Mouse (Mus musculus) ovary, postnatal 36 days (tissue): Measurements from ENCODE around the gene Appbp2.

Experiments
- DNase-seq: peaks from one replicate; pipeline ENCODE4 v3.0.0; 2022; ENCODE audit warnings: low spot score, mixed read lengths

The Appbp2 gene

DNA sequence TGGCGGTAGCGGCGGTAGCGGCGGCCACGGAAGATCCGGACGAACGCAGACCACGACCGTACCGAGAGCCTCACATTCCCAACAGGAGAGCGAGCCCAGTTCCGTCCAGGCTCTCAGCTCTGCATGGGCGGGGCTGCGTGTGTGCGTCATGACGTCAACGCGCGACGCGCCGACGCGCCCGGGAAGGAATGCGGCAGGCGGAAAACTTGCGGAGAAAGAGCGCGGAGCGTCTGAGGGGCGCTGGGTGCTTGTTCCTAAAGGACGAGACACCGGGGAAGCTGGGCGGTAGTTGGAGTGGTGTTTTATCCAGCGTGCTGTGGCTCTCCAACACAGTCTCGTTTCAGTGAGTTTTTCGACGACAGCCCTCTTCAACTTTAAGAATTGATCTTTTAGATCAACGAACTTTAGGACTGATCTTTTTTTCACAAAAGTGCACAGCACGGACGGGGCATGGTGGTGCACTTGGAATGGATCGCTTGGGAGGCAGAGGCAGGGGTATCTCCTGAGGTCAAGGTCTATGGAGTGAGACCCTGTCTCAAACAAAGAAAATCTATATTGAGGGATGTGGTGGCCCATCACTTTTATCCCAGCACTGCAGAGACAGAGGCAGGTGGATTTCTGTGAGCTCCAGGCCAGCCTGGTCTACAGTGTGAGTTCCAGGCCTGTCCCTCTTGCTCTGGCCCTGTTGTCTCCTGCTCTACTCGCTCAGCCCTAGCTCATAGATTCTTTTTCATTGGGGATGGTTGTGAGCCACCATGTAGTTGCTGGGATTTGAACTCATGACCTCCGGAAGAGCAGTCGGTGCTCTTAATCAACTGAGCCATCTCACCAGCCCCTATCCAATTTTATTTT, at the start of gene Appbp2:
Appbp2 (minus strand) TSS at position 141 of the 852 bp plus-strand sequence.
- peak; percentile 93 for DNase-seq

DNA sequence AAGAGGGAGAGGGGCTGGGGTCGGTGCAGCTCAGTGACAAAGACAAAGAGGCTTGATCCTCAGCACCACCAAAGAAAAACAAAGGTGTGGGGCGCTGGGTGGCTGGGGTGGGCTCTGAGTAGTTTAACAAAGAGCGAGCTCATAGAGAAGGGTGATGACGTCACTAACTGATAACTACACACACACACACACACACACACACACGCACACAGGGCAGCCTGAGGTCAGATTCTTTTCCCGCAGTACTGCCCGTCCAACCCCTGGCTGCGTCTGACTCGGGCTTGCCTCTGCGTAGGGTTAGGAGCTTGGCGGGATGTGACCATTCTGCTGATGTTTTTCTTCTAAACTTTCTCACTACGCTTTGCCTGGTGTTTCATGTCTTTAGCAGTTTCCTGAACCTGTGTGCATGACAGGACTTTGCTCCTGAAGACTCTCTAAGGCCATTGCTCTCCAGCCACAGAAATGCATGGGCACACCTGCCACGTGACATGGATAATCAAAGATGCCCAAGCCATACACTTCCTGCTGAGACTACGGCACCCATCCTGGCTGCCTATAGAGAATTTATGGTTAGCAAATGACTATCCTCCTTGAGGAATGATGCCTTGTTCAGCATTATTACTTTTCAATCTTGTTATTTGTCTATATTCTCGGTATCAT, 46.4 kb upstream of the Appbp2 start:
- no peak for DNase-seq

DNA sequence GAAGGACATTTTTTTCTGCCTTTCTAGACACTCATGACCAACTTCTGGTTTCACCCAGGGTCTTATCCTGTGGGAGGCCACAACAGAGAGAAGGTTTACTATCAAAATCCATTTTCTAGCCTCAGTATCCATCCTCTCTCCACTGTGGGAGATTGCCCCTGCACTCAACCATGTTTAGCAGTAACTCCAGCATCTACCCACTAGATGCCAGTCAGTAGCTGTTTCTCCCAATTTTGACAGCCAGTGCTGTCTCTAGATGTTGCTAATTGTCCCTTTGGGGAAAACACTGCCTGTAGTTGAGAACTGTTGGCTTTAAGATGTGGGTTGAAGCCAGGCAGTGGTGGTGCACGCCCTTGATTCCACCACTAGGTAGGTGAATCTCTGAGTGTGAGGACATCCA, 43.2 kb upstream of the Appbp2 start:
- no peak for DNase-seq

DNA sequence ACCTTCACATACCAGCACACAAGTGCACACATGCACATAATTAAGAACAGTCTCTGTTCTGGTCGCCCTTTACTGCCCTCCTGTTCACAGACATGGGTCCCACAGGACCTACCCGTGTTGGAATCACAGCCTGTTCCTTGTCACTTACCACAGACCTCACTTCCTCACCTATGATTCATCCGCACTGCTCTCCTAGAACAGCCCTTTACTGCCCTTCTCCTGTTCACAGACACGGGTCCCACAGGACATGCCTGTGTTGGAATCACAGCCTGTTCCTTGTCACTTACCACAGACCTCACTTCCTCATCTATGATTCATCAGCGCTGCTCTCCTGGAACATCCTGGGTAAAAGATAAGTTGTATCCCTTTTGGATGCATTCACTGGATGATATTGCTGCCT, 42.7 kb upstream of the Appbp2 start:
- DNase-seq, result no peak

DNA sequence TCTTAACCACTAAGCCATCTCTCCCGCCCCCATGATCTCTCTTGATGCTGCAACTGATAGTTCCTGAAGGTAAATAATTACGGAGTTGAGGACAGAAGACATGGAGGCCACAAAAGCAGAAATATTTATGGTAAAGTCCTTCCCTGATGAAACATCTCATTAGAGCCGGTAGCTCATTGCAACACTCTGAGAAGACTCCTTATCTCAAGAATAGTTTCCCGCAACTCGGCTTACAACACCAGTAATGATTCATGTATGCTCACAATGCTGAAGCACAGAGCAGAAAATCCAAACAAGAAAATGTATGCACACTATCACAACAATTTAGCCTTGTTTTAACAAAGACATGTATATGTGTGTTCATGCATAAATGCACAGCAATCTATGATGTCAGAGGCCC, 40.2 kb upstream of the Appbp2 start:
- DNase-seq, result no peak

DNA sequence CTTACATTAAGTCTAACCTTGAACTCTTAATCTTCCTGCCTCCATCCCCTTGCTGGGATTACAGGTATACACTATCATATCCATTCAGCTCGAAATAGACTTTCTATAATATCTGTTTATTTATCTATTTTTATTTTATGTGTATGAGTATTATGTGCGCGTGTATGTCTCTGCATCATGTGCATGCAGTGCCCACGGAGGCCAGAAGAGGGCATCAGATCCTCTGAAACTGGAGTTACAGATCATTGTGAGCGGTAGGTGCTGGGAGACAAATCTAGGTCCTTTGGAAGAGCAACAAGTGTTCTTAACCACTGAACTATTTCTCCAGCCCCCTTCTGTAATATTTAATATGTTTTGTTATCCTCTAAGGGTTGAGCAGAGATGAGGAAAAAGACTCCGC, 38.4 kb upstream of the Appbp2 start:
- DNase-seq, result no peak

DNA sequence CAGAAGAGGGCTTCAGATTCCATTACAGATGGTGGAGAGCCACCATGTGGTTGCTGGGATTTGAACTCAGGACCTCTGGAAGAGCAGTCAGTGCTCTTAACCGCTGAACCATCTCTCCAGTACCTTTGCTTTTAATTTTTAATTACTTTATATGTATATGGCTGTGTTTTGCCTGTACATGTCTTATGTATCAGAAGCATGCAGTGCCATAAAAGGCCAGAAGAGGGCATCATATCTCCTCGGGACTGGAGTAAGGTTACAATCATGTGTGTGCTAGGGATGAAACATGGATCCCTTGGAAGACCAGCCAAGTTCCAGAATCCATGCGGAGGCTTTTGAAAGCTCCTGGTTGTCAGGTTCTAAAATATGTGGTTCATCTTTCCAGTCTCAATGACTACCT, 35.7 kb upstream of the Appbp2 start:
- no peak for DNase-seq

DNA sequence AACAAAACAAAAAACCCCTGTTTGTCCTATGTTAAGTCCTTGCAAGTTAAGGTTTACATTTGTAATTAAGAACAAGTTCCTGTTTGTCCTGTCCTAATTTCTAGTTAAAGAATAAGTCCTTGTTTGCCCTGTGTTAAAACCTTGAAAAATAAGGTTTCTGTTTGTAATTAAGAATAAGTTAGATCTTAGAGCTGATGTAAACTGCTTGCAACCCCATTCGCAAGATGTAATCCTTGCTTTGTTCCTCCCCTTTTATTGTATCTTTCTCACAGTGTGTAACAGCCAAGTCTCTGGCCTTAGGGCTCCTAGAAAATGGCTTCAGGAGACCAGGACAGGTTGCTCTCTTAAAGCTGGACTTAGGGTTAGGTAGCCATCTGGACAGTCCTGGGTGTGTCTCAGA, 32.5 kb upstream of the Appbp2 start:
- DNase-seq, result no peak

DNA sequence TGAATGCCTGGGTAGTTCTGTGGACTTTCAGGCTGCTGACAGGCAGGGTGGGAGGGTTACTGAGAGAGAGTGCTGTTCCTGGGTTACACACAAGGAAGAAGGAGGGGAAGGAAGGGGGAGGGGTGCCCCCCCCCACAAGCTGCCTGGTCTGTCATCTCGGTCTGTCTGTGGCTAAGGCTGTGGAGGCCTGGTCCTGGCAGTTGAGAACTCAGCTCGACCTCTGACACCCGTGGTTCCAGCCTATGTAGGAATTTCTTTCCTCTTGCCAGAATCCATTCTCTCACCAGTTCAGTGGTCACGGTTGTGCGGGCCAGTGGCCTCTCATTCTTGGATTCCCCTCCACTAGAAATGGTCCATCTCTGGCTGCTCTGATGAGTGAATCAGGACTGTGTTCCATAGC, 29.7 kb upstream of the Appbp2 start:
- DNase-seq, result no peak

DNA sequence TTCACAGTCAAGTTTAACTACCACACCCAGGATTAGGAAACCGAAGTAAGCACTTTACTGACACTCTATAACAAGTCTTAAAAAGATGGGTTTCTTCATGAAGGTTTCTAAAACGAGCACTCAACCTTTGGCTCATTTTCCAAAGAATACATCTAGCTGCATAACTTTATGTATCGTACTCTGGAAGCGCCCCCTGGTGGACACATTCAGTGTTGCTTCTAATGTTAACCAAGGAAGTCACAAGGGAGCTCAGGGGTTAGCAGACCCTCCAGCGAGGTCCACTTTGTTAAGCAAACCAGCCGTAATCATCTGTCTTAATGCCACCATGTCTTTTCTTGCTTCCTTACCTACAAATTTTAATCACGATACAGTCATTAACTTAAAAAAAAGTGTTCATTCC, 26.3 kb upstream of the Appbp2 start:
- peak; percentile 64 for DNase-seq

DNA sequence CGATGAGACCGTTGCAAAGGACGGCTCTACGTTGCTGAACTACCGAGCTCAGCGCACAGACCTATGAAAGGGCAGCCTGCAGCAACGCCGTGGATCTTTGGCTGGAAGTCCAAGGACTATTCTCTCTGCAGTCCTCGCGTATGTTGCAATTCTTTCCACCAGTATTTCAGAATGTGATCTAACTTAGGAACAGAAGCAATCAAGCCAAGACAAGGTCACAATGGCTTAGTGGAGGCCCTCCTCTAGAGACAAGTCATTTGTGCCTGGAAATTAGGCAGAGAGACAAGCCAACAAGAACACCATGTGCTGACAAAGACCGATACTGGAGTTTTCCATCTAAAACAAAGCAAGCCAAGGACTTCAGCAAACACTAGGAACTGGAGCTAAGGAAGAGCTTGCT, 24.0 kb upstream of the Appbp2 start:
- DNase-seq, result peak; percentile 48

DNA sequence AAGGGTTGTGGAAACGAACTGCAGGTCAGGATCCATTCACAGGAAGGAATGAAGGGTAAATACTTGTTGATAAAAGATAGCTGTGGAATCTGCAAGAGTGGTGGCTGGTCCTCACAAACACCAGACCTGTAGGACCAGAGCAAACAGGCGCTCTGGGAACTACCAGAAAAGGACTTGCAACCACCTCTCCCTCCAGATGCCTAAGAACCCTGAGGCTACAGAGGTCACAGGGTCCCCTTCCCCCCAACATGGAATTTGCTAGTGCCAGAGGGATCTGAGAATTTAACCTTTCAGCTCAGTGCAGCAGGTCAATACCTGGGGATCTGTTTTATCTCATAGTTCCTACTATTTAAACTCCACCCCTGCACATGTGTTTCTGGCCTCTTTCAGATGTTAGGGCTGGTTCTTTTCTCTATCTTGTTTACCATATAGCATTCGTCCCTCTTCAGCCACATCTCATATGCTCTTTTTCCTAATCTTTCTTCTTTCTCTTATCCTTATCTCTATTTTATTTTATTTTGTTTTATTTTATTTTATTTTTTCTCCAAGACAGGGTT, 20.6 kb upstream of the Appbp2 start:
- no peak for DNase-seq

DNA sequence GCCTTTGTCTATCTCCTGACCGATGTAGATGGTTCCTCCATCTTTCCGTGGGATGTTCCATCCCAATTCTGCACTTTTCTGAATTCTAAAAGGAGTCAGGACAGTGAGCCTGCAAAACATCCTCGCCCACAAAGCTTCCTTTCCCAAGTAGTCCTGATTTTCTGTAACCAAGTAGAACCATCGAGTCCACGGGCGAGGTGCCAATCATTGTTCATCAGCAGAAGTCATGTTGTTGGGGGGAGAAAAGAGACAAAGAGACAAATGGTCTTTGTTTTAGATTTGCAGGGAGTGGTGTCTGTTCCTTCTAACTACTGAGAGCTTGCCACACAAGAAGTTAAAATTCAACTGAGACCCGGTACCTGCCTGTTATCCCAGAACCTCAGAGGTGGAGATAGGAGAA, 18.7 kb upstream of the Appbp2 start:
- DNase-seq, result no peak

DNA sequence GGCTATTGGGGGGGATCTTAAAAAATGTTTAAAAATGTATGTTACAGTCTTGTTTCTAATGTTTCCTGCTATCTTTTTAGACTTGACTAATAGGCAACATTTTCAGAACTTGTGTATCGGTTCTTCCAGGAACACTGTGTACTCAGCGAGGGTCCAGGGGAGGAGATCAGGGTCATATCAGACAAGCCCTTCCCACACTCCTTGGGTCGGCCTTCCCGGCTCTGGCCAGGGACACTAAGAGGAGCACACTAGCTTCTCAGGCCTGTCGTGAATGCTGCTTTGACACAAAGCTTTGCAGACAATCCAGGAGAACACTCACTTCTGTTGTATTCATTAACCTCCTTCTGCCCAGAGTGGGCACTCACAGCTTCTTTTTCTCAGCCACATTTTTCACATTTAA, 18.1 kb upstream of the Appbp2 start:
- DNase-seq, result peak; percentile 52

DNA sequence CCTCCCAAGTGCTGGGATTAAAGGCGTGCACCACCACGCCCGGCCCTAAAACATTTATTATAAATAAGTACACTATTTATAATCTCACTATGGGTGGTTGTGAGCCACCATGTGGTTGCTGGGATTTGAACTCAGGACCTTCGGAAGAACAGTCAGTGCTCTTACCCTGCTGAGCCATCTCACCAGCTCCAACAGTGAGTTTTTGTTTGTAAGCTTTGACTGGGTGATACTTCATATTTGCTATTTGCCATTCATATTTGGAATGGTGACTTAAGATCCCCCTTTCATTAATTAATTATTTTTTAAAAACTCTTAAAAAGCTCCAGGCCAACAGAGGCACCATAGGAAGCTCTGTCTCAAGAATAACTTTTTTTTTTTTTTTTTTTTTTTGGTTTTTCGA, 17.0 kb upstream of the Appbp2 start:
- no peak for DNase-seq

DNA sequence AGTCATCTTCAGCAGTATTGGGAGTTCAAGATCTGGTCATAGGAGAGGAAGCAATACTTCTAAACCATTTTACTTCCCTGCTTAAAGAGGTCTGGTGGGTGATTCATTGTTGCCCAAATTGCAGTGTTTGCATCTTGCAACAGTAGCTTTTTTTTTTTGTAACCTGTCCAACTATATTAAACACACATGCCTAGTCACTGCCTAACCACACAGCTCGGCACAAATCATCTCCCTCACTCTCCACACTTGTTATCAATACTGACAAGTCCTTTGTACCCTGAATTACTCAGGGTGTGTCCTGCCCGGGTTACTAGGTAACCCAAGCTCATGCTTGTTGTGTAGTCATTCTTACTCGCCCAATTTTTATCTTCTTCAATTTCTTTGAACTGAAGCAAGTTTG, 15.5 kb upstream of the Appbp2 start:
- DNase-seq, result no peak

DNA sequence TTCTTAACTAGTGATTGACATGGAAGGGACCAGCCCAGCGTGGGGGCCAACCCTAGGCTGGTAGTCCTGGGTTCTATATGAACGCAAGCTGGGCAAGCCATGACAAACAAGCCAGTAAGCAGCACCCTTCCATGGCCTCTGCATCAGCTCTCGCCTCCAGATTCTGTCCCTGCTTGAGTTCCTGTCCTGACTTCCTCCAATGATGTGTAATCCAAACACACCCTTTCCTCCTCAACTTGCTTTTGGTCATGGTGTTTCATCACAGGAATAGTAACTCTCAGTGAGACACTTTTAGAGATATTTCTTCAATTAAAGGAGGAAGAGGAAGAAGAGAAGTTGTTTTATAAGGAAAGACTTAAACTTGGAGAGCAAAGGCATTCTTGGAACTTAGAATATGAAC, 14.4 kb upstream of the Appbp2 start:
- no peak for DNase-seq

DNA sequence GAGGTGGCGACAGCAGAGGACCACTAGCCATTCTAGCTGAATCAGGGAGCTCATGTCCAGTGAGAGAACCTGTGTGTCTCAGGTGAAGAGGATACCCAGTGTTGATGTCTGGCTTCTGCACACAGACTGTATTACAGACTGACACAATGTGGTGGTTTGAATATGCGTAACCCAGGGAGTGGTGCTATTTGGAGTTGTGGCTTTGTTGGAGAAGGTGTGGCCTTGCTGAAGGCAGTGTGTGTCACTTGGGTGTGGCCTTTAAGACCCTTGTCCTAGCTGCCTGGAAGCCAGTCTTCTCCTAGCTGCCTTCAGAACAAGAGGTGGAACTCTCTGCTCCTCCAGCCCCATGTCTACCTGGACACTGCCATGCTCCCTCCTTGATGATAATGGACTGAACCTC, 13.2 kb upstream of the Appbp2 start:
- no peak for DNase-seq

DNA sequence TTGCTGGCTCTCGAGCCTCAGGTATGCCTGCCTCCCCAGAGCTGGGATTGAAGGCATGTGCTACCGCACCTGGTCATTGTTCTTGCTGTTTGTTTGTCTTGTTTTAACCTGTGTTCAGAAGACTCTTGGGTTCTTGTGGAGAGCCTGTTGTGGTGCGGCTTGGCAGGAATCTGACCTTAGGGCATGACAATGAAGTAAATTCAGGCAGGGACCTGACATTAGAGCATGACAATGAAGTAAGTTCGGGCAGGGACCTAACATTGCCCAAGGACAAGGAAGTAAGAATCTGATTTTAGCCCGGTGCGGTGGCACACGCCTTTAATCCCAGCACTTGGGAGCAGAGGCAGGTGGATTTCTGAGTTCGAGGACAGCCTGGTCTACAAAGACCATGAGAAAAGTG, 6.3 kb upstream of the Appbp2 start:
- DNase-seq, result no peak

DNA sequence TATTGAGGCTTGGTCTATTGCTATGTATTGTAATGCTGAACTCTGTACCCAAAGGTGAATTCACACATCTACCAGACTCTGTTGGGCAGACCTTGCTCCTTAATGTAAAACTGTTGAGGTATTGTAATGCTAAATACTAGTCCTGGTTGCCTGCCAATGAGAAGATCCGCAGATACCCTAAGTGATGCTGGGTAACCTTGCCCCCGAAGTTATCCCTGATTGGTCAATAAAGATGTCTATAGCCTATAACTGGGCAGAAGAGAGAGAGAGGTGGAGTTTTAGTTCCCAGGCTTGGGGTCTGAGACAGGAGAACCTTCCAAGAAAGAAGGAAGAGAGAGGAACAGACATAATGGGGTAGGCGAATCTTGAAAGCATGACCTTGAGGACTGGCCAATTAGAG, 5.3 kb upstream of the Appbp2 start:
- DNase-seq, result no peak

DNA sequence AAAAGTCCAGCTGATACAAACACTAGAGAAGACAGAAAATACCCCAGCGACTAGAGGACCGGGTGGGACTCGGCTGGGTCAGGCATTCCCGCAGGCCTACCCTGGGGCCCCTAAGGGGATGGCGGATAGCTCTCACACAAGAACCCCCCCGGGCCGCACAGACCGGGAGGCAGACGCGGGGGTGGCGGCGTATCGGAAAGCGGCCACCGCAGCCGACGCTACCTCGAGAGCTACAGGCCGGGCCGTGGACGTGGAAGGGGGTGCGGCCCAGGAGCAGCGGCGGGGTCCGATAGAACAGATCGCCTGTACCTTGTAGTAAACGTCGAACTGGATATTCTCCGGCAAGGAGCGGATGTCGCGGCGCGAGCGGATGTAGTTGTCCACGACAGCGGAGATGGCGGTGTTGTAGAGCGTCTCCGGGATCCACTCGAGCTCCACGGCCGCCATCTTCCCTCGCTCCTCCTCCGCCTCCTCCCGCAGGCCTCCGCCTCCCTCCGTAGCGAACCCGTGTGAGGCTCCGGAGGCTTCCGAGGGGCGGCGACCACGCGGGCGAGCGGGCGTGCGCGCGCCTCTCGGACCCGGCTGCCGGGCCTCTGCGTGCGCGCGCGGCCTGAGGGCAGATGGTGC, 454 bp downstream of the Appbp2 start:
- DNase-seq, result peak; percentile 84

DNA sequence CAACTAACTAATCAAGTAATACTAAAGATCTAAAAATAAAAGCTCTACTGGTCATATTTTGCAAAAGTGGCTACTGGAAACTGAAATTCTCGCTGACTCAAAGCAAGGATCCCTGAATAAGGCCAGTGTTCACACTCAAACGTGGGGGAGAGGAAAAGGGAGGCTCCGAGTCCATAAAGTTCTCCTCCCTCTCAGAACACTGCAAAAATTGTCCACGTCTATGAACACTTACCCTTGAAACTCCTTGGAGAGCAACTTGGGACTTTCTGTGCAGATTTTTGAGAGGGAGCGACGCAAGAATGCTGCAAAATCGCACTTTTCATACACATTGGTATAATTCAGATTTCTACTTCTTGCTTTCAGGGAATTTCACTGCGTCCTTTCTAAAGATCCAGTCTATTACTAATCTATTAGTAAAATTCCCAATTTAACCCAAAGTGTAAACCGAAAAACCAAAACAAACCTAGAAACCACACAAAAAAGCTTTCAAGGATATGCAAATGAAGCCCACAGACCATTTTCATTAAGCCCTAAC, 1.2 kb downstream of the Appbp2 start:
- DNase-seq, result no peak

DNA sequence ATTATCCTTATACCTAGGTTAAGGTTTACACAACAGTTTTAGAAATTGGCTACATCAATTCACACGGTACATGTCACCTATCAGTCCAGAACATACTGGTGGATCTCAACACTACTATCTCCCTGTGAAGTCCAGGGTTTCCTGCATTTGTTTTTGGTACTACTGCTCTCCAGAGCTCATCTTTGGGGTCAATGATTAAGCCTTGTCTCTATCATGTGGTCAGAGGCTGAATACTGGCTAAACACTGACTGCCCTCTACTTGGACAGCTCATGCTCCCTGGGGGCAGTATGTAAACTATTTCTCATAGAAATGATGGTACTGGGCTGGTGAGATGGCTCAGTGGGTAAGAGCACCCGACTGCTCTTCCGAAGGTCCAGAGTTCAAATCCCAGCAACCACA, 11.7 kb downstream of the Appbp2 start:
- no peak for DNase-seq
